Mouse (Mus musculus): ENCODE measurements around the gene Adgrf1. TPM values are rescaled to one million over a fixed set of nuclear protein-coding genes. Genes with fewer than 3 reads are reported as not detected.
"Not testable (repeated sequence)": the region's sequence is repeated elsewhere in the genome, so short reads cannot be mapped to it uniquely, and the experiment has no call there.

Adgrf1 gene
- polyA plus RNA-seq, 1 experiment from 2014 or later: 1.4 TPM

GRCm38 (mm10) chr17:43337643-43338042 is 67.5 kb downstream of the Adgrf1 start:
- H3K4me3 ChIP-seq (replicated peaks; ENCODE audit: low read depth, low read length): no peak overlapping the region
- ATAC-seq (replicated peaks; ENCODE audit: low FRiP score, low read depth) (no peak), DNase-seq (ENCODE audit: low spot score) (peak; percentile 49)
- no peaks in the 10 kb centered on the region for H3K27me3 ChIP-seq (ENCODE audit: insufficient read depth, low read length)
- H3K4me2 ChIP-seq (ENCODE audit: low read length): no peak overlapping the region
- H3K4me1 ChIP-seq (replicated peaks; ENCODE audit: insufficient read depth, low read length): peaks cover 1% of the 10 kb centered on the region; the same call in 1 of the 2 replicates
- H3K27ac ChIP-seq: no peak overlapping the region
- no peak for TF ChIP-seq CTCF (IDR thresholded peaks at IDR 0.05; ENCODE audit: low read depth)
- 64% methylated on average over 2 of the region's 2 CpGs for WGBS
- H3K9me3 ChIP-seq (replicated peaks; ENCODE audit: low read length): no peaks in the 10 kb centered on the region
- H3K36me3 ChIP-seq (ENCODE audit: insufficient read depth, low read length): no peaks in the 10 kb centered on the region
- no peak overlapping the region for H3K9ac ChIP-seq (ENCODE audit: low read depth, low read length)

GRCm38 (mm10) chr17:43338279-43338678 is 68.2 kb downstream of the Adgrf1 start:
- WGBS: 86% methylated on average over 3 of the region's 3 CpGs
- no peak for DNase-seq (ENCODE audit: low spot score)
- H3K9ac ChIP-seq (ENCODE audit: low read depth, low read length): no peak overlapping the region
- no peaks in the 10 kb centered on the region; the same call in 1 of the 2 replicates for H3K4me1 ChIP-seq (replicated peaks; ENCODE audit: insufficient read depth, low read length)
- H3K36me3 ChIP-seq (ENCODE audit: insufficient read depth, low read length): no peaks in the 10 kb centered on the region
- no peak for TF ChIP-seq CTCF (IDR thresholded peaks at IDR 0.05; ENCODE audit: low read depth)
- H3K4me2 ChIP-seq (ENCODE audit: low read length): no peak overlapping the region
- H3K9me3 ChIP-seq (replicated peaks; ENCODE audit: low read length): no peaks in the 10 kb centered on the region
- H3K27me3 ChIP-seq (ENCODE audit: insufficient read depth, low read length): no peaks in the 10 kb centered on the region
- ATAC-seq (replicated peaks; ENCODE audit: low FRiP score, low read depth): no peak
- H3K4me3 ChIP-seq (replicated peaks; ENCODE audit: low read depth, low read length): no peak overlapping the region
- H3K27ac ChIP-seq: no peak overlapping the region

- not testable (repeated sequence) for H3K9me3 ChIP-seq (replicated peaks; ENCODE audit: low read length); H3K27me3 ChIP-seq (ENCODE audit: insufficient read depth, low read length); H3K4me2 ChIP-seq (ENCODE audit: low read length); H3K4me1 ChIP-seq (replicated peaks; ENCODE audit: insufficient read depth, low read length); DNase-seq (ENCODE audit: low spot score); H3K27ac ChIP-seq; H3K9ac ChIP-seq (ENCODE audit: low read depth, low read length); H3K4me3 ChIP-seq (replicated peaks; ENCODE audit: low read depth, low read length); ATAC-seq (replicated peaks; ENCODE audit: low FRiP score, low read depth); H3K36me3 ChIP-seq (ENCODE audit: insufficient read depth, low read length)
- 91% methylated on average over 2 of the region's 2 CpGs for WGBS
Observed at GRCm38 (mm10) chr17:43346499-43346898, 76.4 kb downstream of the Adgrf1 start.

GRCm38 (mm10) chr17:43357902-43358539 is 87.9 kb downstream of the Adgrf1 start:
- DNase-seq (ENCODE audit: low spot score): no peak
- WGBS: 27% methylated on average over 9 of the region's 9 CpGs
- H3K27ac ChIP-seq: no peak overlapping the region
- H3K9ac ChIP-seq (ENCODE audit: low read depth, low read length): no peak overlapping the region
- H3K4me1 ChIP-seq (replicated peaks; ENCODE audit: insufficient read depth, low read length): peaks cover 12% of the 10 kb centered on the region; the same call in 1 of the 2 replicates
- no peaks in the 10 kb centered on the region for H3K9me3 ChIP-seq (replicated peaks; ENCODE audit: low read length)
- ATAC-seq (replicated peaks; ENCODE audit: low FRiP score, low read depth): no peak
- H3K4me2 ChIP-seq (ENCODE audit: low read length): no peak overlapping the region
- TF ChIP-seq CTCF (IDR thresholded peaks at IDR 0.05; ENCODE audit: low read depth): no peak
- H3K4me3 ChIP-seq (replicated peaks; ENCODE audit: low read depth, low read length): no peak overlapping the region
- no peaks in the 10 kb centered on the region for H3K27me3 ChIP-seq (ENCODE audit: insufficient read depth, low read length)
- H3K36me3 ChIP-seq (ENCODE audit: insufficient read depth, low read length): no peaks in the 10 kb centered on the region

DNA sequence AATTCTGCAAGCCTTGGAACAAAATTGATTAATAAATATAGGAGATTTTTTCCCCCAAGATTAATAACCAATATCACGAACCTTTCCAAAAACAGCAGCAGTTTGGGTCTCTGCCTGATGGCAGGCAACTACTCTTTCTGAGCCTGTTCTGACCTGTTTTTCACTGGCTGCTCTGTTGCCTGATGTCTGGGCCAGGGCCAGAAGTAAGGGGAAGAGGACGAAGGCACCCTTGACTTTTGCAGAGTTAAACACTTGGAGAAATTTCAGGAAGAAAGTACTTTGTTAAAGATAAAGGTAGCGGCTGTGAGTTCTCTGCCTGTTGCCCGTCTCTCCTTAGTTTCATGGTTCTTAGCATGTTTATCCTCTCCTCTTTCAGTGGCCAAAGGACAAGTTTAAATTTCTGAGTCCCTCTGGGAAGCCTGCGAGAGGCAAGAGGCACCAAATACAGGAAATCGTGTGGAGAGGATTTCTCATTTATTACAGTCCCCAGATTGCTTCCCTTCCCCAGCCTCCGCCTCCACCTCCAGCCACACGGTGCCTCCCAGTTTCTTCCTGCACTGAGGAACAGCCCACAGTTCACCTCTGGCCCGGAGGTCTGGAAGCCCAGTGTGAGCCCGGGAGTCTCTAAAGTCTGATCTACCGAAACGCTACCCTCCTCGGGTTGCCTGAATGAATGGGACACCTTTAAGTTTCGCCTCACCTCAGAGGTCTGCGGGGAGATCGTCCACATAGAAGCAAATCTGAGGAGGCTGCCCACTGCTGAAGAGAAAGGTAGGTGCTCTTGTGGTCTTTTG is 89.9 kb downstream of the Adgrf1 start, which contains the start of gene Adgrf5:
Gene Adgrf5 (plus strand): TSS at position 626 of the 794 bp plus-strand sequence.
- Histone ChIP-seq H3K27me3 (ENCODE audit: insufficient read depth, low read length) (no peaks in the 10 kb centered on the region), H3K9me3 (replicated peaks; ENCODE audit: low read length) (no peaks in the 10 kb centered on the region), H3K4me2 (ENCODE audit: low read length) (peak within 1 kb of the TSS; percentile 56), H3K4me3 (replicated peaks; ENCODE audit: low read depth, low read length) (peak within 1 kb of the TSS; percentile 36), H3K36me3 (ENCODE audit: insufficient read depth, low read length) (no peaks in the 10 kb centered on the region), H3K9ac (ENCODE audit: low read depth, low read length) (peak within 1 kb of the TSS; percentile 53), H3K27ac (peak within 1 kb of the TSS; percentile 62), H3K4me1 (replicated peaks; ENCODE audit: insufficient read depth, low read length) (peaks cover 12% of the 10 kb centered on the region; the same call in 1 of the 2 replicates)
- DNase-seq (ENCODE audit: low spot score) (peak; percentile 82), ATAC-seq (replicated peaks; ENCODE audit: low FRiP score, low read depth) (no peak)
- TF ChIP-seq CTCF (IDR thresholded peaks at IDR 0.05; ENCODE audit: low read depth): no peak
- WGBS: 15% methylated on average over 16 of the region's 16 CpGs

DNA sequence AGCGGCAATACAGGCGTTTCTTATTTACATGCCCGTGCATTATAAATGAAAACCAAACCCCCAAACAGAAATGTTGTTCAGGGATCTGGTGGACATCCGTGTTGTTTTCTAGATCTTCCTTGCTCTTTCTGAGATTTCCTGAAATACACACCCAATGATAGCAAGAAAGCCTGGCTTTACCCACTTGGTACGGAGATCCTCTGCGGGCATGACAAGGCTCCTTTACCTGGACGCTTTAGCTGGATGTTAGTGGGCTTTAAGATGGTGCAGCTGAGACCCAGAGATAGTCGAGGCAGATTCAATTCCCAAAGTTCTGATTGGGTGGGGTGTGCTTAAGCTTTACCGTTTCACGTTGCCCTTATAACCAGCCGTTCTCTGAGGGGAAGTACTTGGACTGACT is 90.9 kb downstream of the Adgrf1 start:
- Histone ChIP-seq H3K36me3 (ENCODE audit: insufficient read depth, low read length) (no peaks in the 10 kb centered on the region), H3K4me2 (ENCODE audit: low read length) (peak overlapping the region; percentile 56), H3K9me3 (replicated peaks; ENCODE audit: low read length) (no peaks in the 10 kb centered on the region), H3K27ac (0 out of 2 replicates have a peak overlapping the region, but pooled peaks have one; percentile 62), H3K4me1 (replicated peaks; ENCODE audit: insufficient read depth, low read length) (peaks cover 12% of the 10 kb centered on the region; the same call in 1 of the 2 replicates), H3K9ac (ENCODE audit: low read depth, low read length) (peak overlapping the region; percentile 53; the same call in 1 of the 2 replicates), H3K4me3 (replicated peaks; ENCODE audit: low read depth, low read length) (peak overlapping the region; percentile 36), H3K27me3 (ENCODE audit: insufficient read depth, low read length) (no peaks in the 10 kb centered on the region)
- ATAC-seq (replicated peaks; ENCODE audit: low FRiP score, low read depth): no peak
- 62% methylated on average over 11 of the region's 11 CpGs for WGBS
- no peak for DNase-seq (ENCODE audit: low spot score)
- TF ChIP-seq CTCF (IDR thresholded peaks at IDR 0.05; ENCODE audit: low read depth): no peak
